Mouse (Mus musculus) layer of hippocampus, postnatal 36 days (tissue): Measurements from ENCODE around the gene Fam181a. TPM values are rescaled to one million over a fixed set of nuclear protein-coding genes. Genes with fewer than 3 reads are reported as not detected.

Experiments
- DNase-seq, 2 experiments: peaks; one replicate each; pipeline ENCODE4 v3.0.0; 2022
- total RNA-seq, 2 experiments: library from RNA; stranded (reverse); gene quantifications; 2 replicates each; pipeline ENCODE4 v1.2.3; 2021

Gene Fam181a
- total RNA-seq, 2 experiments from 2014 or later, result 1.5 to 1.6 TPM

DNA sequence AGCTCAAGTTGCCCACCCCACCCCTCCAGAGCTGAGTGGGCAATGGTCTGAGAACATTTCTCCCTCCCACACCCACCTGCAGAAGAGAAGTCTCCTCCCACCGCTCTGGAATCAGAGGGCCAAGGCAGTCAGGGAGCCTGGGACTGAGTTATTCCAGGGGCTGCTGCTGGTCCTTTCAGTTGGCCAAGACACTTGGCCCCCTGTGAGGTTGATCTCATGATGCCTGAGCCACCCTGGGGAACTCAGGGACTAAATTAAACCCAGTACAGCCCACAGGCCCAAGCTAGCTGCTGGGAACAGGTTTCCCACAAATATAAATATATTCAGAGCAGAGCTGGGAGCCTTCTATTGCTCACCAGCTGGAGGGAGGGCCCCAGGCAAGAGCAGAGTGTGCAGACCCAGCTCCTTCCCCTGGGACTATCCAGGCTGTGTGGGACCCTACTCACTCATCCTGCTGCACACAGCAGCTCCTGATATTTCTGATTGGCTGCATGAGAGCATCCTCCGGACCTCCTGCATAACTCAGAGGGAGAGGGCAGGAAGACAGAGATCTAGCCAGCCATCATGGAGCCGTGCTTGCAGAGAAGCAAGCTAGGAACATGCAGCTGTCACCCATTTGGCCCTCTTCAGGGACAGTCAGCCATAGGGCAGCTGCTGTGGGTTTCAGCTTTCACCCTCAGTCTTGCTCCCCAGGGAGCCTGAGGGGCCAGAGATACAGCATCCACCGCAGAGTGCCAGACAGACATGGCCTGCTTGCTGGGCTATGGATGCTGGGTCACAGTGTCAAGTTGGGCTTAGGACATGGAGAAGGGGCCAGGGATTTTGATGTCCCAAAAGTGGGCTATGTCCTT is 48.4 kb downstream of the Fam181a start:
- no peak for DNase-seq

- DNase-seq, result no peak
Measured at GRCm38 (mm10) chr12:103360812-103361211, 50.0 kb downstream of the Fam181a start.

DNA sequence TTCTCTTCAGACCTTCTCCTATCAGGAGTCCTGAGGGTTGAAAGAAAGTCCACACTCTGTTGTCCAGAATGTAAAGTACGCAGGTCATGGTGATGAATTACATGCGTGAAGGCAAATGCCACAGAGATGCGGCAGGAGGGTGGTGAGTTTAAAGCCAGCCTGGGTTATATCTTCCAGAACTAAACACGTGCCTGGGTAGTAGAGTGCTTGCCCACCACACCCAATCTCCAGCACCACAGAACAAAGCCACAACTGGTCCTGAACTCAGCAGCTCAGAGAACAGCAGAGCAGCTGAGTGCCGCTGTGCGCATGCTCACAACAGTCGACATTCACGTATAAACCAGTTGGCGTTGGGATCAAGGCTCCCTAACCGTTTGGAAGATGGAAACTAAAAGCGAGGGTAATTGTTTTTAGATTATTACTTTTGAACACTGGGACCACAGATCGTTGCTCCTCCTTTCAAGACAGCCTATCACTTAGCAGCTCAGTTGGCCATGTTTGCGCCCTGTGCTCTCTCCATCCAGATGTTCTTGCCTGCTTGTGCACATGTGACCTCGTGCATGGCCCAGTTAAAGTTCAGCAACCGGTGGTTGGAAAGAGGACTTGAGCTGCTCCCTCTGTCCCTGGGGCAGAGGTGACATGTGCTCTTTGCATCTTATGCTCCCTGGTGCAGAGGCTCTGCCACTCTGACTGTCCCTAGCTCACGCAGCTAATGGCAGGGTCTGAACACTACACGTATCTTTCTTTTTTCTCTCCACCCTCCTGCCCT is 50.9 kb downstream of the Fam181a start:
- DNase-seq, result no peak

- DNase-seq, result no peak
Measured at GRCm38 (mm10) chr12:103362336-103362735, 51.6 kb downstream of the Fam181a start.

Other genes with a start within 250 kb of the Fam181a start
- gene Prima1, start 68.8 kb upstream of the Fam181a start, total RNA-seq, result 1 to 10 TPM; 3.9 to 4.0 TPM
- 1 to 10 TPM; 1.6 to 1.7 TPM for gene Asb2, start 45.0 kb downstream of the Fam181a start, total RNA-seq
- 10 to 100 TPM; 49.7 to 53.9 TPM for gene Otub2, start 77.7 kb downstream of the Fam181a start, total RNA-seq
- gene 9330161L09Rik, start 96.8 kb downstream of the Fam181a start, total RNA-seq, result 1 to 10 TPM; 2.5 to 3.3 TPM
- gene Ddx24, start 114.9 kb downstream of the Fam181a start, total RNA-seq, result 100 to 1,000 TPM; 213 to 224 TPM
- gene Ifi27, start 123.2 kb downstream of the Fam181a start, total RNA-seq, result 10 to 100 TPM; 90.9 to 99.0 TPM
- gene Ifi27l2a, start 132.7 kb downstream of the Fam181a start, total RNA-seq, result 1 to 10 TPM; 1.2 to 1.3 TPM
- not detected for gene Ifi27l2b, start 146.2 kb downstream of the Fam181a start, total RNA-seq
- 10 to 100 TPM; 49.2 to 49.3 TPM for gene Ppp4r4, start 221.3 kb downstream of the Fam181a start, total RNA-seq